Mouse (Mus musculus): Measurements from ENCODE around the gene Ppp1r12b. TPM values are rescaled to one million over a fixed set of nuclear protein-coding genes. Genes with fewer than 3 reads are reported as not detected.

Ppp1r12b gene
- polyA plus RNA-seq, 1 experiment from 2014 or later, result 21.2 TPM

GRCm38 (mm10) chr1:134752447-134752846 lies 203.3 kb downstream of the Ppp1r12b start:
- no peak overlapping the region for H3K4me3 ChIP-seq (ENCODE audit: low read depth, low read length)
- H3K9me3 ChIP-seq (ENCODE audit: control insufficient read depth, low read length), result no peaks in the 10 kb centered on the region
- H3K27ac ChIP-seq (ENCODE audit: low read depth, low read length), result no peak overlapping the region
- no peak for ATAC-seq (ENCODE audit: low read depth)
- peaks cover 17% of the 10 kb centered on the region; the same call in 1 of the 2 replicates for H3K4me1 ChIP-seq (ENCODE audit: control insufficient read depth, insufficient read depth, low read length)
- H3K4me2 ChIP-seq (ENCODE audit: low read depth, low read length), result no peak overlapping the region
- no peaks in the 10 kb centered on the region for H3K36me3 ChIP-seq (ENCODE audit: control insufficient read depth, insufficient read depth, low read length)
- H3K27me3 ChIP-seq (ENCODE audit: control insufficient read depth, insufficient read depth, low read length), result no peaks in the 10 kb centered on the region
- 87% methylated on average over 5 of the region's 5 CpGs for WGBS
- H3K9ac ChIP-seq (replicated peaks; ENCODE audit: low read depth, low read length), result no peak overlapping the region

DNA sequence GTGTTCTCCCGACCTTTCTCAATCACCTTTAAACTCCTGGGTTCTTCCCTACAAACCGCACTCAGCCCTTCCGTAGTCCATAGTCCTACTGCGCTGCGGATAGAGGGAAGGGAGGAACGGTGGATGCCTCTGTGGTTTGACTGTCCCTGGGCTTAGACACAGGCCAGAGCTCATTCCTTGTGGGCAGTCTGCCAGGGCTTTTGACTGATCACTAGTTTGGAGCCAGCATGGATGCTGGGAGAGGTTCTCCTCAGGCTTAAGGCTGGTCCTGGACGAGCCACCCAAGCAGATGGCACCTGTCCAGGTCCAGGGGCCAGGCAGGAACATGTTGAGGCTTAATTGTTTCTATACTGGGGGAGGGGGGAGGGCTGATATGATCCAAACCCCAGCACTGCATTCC lies 205.9 kb downstream of the Ppp1r12b start:
- ATAC-seq (ENCODE audit: low read depth), result no peak
- Histone ChIP-seq H3K9ac (replicated peaks; ENCODE audit: low read depth, low read length) (no peak overlapping the region), H3K9me3 (ENCODE audit: control insufficient read depth, low read length) (no peaks in the 10 kb centered on the region), H3K4me2 (ENCODE audit: low read depth, low read length) (no peak overlapping the region), H3K36me3 (ENCODE audit: control insufficient read depth, insufficient read depth, low read length) (no peaks in the 10 kb centered on the region), H3K27me3 (ENCODE audit: control insufficient read depth, insufficient read depth, low read length) (no peaks in the 10 kb centered on the region), H3K4me3 (ENCODE audit: low read depth, low read length) (no peak overlapping the region), H3K4me1 (ENCODE audit: control insufficient read depth, insufficient read depth, low read length) (peaks cover 2% of the 10 kb centered on the region; the same call in 1 of the 2 replicates), H3K27ac (ENCODE audit: low read depth, low read length) (no peak overlapping the region)
- 91% methylated on average over 7 of the region's 7 CpGs for WGBS

GRCm38 (mm10) chr1:134747236-134748174 lies 208.2 kb downstream of the Ppp1r12b start:
- Histone ChIP-seq H3K4me2 (ENCODE audit: low read depth, low read length) (no peak overlapping the region), H3K9ac (replicated peaks; ENCODE audit: low read depth, low read length) (no peak overlapping the region), H3K27ac (ENCODE audit: low read depth, low read length) (no peak overlapping the region), H3K4me1 (ENCODE audit: control insufficient read depth, insufficient read depth, low read length) (no peaks in the 10 kb centered on the region), H3K27me3 (ENCODE audit: control insufficient read depth, insufficient read depth, low read length) (no peaks in the 10 kb centered on the region), H3K9me3 (ENCODE audit: control insufficient read depth, low read length) (no peaks in the 10 kb centered on the region), H3K4me3 (ENCODE audit: low read depth, low read length) (no peak overlapping the region), H3K36me3 (ENCODE audit: control insufficient read depth, insufficient read depth, low read length) (no peaks in the 10 kb centered on the region)
- WGBS, result 22% methylated on average over 23 of the region's 23 CpGs
- no peak for ATAC-seq (ENCODE audit: low read depth)

- H3K9ac ChIP-seq (replicated peaks; ENCODE audit: low read depth, low read length), result no peak overlapping the region
- no peak for ATAC-seq (ENCODE audit: low read depth)
- H3K27ac ChIP-seq (ENCODE audit: low read depth, low read length), result no peak overlapping the region
- H3K36me3 ChIP-seq (ENCODE audit: control insufficient read depth, insufficient read depth, low read length), result no peaks in the 10 kb centered on the region
- no peaks in the 10 kb centered on the region for H3K27me3 ChIP-seq (ENCODE audit: control insufficient read depth, insufficient read depth, low read length)
- no peaks in the 10 kb centered on the region for H3K9me3 ChIP-seq (ENCODE audit: control insufficient read depth, low read length)
- H3K4me2 ChIP-seq (ENCODE audit: low read depth, low read length), result no peak overlapping the region
- no peak overlapping the region for H3K4me3 ChIP-seq (ENCODE audit: low read depth, low read length)
- 52% methylated on average over 6 of the region's 6 CpGs for WGBS
- no peaks in the 10 kb centered on the region for H3K4me1 ChIP-seq (ENCODE audit: control insufficient read depth, insufficient read depth, low read length)
Measured at GRCm38 (mm10) chr1:134745648-134746047, 210.1 kb downstream of the Ppp1r12b start.

- no peaks in the 10 kb centered on the region for H3K4me1 ChIP-seq (ENCODE audit: control insufficient read depth, insufficient read depth, low read length)
- ATAC-seq (ENCODE audit: low read depth), result no peak
- 86% methylated on average over 7 of the region's 7 CpGs for WGBS
Measured at GRCm38 (mm10) chr1:134741946-134742661, 213.6 kb downstream of the Ppp1r12b start.

DNA sequence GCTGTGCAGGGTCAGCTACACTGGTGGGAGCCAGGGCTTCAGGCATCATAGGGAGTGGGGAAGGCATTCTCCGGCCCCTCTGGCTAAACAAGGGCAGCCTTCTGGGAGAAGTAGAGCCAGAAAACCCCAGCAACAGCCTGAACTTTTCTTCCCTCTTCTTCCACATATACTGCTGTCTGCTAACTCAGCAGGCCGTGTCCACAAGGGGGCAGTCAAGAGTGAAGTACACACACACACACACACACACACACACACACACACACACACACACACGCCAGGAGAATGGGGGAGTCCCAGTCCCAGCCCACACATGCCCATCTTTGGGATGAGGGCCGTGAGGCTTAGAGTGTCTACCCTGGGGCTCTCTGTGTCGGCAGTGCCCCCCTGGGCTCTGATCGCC lies 214.3 kb downstream of the Ppp1r12b start:
- 84% methylated on average over 5 of the region's 6 CpGs for WGBS
- ATAC-seq (ENCODE audit: low read depth), result no peak
- Histone ChIP-seq H3K27me3 (ENCODE audit: control insufficient read depth, insufficient read depth, low read length) (no peaks in the 10 kb centered on the region), H3K4me3 (ENCODE audit: low read depth, low read length) (no peak overlapping the region), H3K9ac (replicated peaks; ENCODE audit: low read depth, low read length) (no peak overlapping the region), H3K4me2 (ENCODE audit: low read depth, low read length) (no peak overlapping the region), H3K27ac (ENCODE audit: low read depth, low read length) (no peak overlapping the region), H3K9me3 (ENCODE audit: control insufficient read depth, low read length) (no peaks in the 10 kb centered on the region), H3K4me1 (ENCODE audit: control insufficient read depth, insufficient read depth, low read length) (no peaks in the 10 kb centered on the region), H3K36me3 (ENCODE audit: control insufficient read depth, insufficient read depth, low read length) (no peaks in the 10 kb centered on the region)

More at GRCm38 (mm10) chr1:134741946-134742661, 213.6 kb downstream of the Ppp1r12b start:
- Histone ChIP-seq H3K27ac (ENCODE audit: low read depth, low read length) (no peak overlapping the region), H3K4me3 (ENCODE audit: low read depth, low read length) (no peak overlapping the region), H3K9ac (replicated peaks; ENCODE audit: low read depth, low read length) (no peak overlapping the region), H3K4me2 (ENCODE audit: low read depth, low read length) (no peak overlapping the region), H3K9me3 (ENCODE audit: control insufficient read depth, low read length) (no peaks in the 10 kb centered on the region), H3K27me3 (ENCODE audit: control insufficient read depth, insufficient read depth, low read length) (no peaks in the 10 kb centered on the region), H3K36me3 (ENCODE audit: control insufficient read depth, insufficient read depth, low read length) (no peaks in the 10 kb centered on the region)

- H3K27me3 ChIP-seq (ENCODE audit: control insufficient read depth, insufficient read depth, low read length), result no peaks in the 10 kb centered on the region
- H3K27ac ChIP-seq (ENCODE audit: low read depth, low read length), result no peak overlapping the region
- no peaks in the 10 kb centered on the region for H3K4me1 ChIP-seq (ENCODE audit: control insufficient read depth, insufficient read depth, low read length)
- no peak overlapping the region for H3K4me3 ChIP-seq (ENCODE audit: low read depth, low read length)
- ATAC-seq (ENCODE audit: low read depth), result no peak
- no peaks in the 10 kb centered on the region for H3K9me3 ChIP-seq (ENCODE audit: control insufficient read depth, low read length)
- 66% methylated on average over 9 of the region's 9 CpGs for whole genome bisulfite sequencing
- H3K9ac ChIP-seq (replicated peaks; ENCODE audit: low read depth, low read length), result no peak overlapping the region
- H3K4me2 ChIP-seq (ENCODE audit: low read depth, low read length), result no peak overlapping the region
- no peaks in the 10 kb centered on the region for H3K36me3 ChIP-seq (ENCODE audit: control insufficient read depth, insufficient read depth, low read length)
Measured at GRCm38 (mm10) chr1:134737463-134737862, 218.3 kb downstream of the Ppp1r12b start.

- no peaks in the 10 kb centered on the region for H3K36me3 ChIP-seq (ENCODE audit: control insufficient read depth, insufficient read depth, low read length)
- no peak overlapping the region for H3K9ac ChIP-seq (replicated peaks; ENCODE audit: low read depth, low read length)
- H3K4me1 ChIP-seq (ENCODE audit: control insufficient read depth, insufficient read depth, low read length), result no peaks in the 10 kb centered on the region
- no peak for ATAC-seq (ENCODE audit: low read depth)
- no peak overlapping the region for H3K4me2 ChIP-seq (ENCODE audit: low read depth, low read length)
- no peak overlapping the region for H3K27ac ChIP-seq (ENCODE audit: low read depth, low read length)
- no peak overlapping the region for H3K4me3 ChIP-seq (ENCODE audit: low read depth, low read length)
- no peaks in the 10 kb centered on the region for H3K9me3 ChIP-seq (ENCODE audit: control insufficient read depth, low read length)
- 81% methylated on average over 5 of the region's 5 CpGs for WGBS
- no peaks in the 10 kb centered on the region for H3K27me3 ChIP-seq (ENCODE audit: control insufficient read depth, insufficient read depth, low read length)
Measured at GRCm38 (mm10) chr1:134733659-134734058, 222.1 kb downstream of the Ppp1r12b start.

GRCm38 (mm10) chr1:134727256-134727655 lies 228.5 kb downstream of the Ppp1r12b start:
- WGBS, result 73% methylated on average over 8 of the region's 8 CpGs
- Histone ChIP-seq H3K4me1 (ENCODE audit: control insufficient read depth, insufficient read depth, low read length) (peaks cover 6% of the 10 kb centered on the region; the same call in 1 of the 2 replicates), H3K9me3 (ENCODE audit: control insufficient read depth, low read length) (no peaks in the 10 kb centered on the region), H3K27ac (ENCODE audit: low read depth, low read length) (no peak overlapping the region), H3K36me3 (ENCODE audit: control insufficient read depth, insufficient read depth, low read length) (no peaks in the 10 kb centered on the region), H3K4me3 (ENCODE audit: low read depth, low read length) (no peak overlapping the region), H3K27me3 (ENCODE audit: control insufficient read depth, insufficient read depth, low read length) (no peaks in the 10 kb centered on the region), H3K4me2 (ENCODE audit: low read depth, low read length) (no peak overlapping the region), H3K9ac (replicated peaks; ENCODE audit: low read depth, low read length) (no peak overlapping the region)
- no peak for ATAC-seq (ENCODE audit: low read depth)
